Mouse (Mus musculus) megakaryocyte-erythroid progenitor cell, adult 5 weeks (primary cell): ENCODE results near the gene C2. TPM values are rescaled to one million over a fixed set of nuclear protein-coding genes. Genes with fewer than 3 reads are reported as not detected.

Experiments used
- polyA plus RNA-seq: library from polyadenylated mRNA; stranded (reverse); fragments of >175 nt; gene quantifications from 2 replicates; pipeline ENCODE4 v1.2.3, GENCODE M21; 2012

The C2 gene
- polyA plus RNA-seq, result 2.0 and 2.3 TPM in 2 replicates

DNA sequence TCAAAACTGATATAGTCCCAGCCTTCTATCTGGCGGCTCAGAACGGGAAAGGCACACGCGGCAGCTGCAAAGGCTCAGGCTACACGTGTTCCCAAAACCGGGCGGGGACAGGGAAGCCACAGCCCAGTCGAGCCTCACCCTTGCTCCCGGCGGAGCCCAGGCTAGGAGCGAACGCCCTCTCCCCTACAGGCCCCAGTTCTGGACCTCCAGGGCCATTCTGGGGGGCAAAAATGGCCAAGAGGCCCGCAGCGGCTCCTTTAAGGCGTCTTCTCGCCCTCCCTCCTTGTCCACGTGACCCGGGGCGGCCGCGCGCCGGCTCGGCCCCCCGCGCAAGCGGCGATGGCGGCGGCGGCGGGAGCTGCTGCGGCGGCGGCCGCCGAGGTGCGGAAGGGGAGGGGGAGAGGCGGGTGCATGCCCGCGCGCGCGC lies at the start of gene C2, which contains the start of gene Ehmt2:
Gene C2 (minus strand): TSS at position 106 of the 427 bp plus-strand sequence.
Gene Ehmt2 (plus strand): TSS at position 310 of the 427 bp plus-strand sequence.

DNA sequence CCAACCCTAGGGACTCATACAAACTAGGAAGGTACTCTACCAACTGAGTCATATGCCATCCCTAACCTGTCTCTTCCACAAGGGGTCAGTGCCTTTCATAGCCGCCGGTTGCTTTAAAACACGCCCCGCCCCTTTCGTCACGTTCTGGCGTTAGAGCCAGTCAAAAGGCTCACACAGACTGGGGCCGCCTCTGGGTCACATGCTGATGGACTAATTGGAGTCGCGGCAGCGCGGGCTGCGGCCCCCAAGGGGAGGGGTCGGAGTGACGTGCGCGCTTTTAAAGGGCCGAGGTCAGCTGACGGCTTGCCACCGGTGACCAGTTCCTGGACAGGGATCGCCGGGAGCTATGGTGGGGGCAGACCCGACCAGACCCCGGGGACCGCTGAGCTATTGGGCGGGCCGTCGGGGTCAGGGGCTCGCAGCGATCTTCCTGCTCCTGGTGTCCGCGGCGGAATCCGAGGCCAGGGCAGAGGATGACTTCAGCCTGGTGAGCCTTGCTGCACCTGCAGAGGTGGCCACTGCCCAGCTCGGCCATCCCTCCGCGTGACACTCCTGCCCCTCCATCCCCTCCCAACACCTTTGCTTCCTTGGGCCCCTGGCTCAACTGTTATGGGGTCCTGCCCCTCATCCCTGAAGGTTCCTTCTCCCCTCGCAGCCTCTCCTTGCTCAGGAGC lies 33.1 kb upstream of the C2 start, which contains the start of gene Neu1:
Gene Neu1 (plus strand): TSS at position 193 of the 674 bp plus-strand sequence.

DNA sequence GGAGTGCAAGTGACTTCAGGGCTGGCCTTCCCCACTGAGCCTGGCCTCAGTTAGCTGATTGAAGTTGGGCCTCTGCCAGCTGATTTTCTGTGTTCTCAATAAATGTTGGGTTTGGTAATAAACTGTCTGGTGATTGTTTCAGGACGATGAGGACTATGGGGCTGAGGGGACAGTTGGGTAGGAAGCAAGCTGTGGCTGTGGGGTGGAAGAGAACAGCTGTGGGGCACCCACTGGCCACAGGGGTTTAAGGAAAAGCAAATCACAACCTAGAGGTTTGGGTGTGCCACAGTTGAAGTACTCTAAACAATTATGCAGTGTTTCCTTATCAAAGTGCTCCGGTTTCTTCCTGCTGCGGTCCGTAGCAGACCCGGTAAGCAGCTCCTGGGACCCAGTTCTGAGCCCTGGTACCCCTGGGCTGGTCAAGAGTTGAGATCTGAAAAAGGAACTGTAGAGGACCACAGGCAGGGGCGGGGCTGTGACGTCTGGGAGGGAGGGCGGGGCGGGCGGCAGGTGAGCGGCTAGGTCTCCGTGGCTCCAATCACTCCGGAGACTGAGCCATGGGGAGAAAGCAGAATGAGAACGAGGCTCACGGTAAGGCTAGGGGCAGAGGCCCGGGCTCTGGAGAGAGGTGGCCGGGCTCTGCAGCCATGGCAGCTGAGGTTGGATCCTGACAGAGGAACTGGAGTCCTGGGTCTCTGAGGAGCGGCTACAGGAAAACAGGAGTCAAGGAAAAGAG lies 16.0 kb upstream of the C2 start, which contains the start of gene Slc44a4:
Gene Slc44a4 (plus strand): TSS at position 537 of the 736 bp plus-strand sequence.

DNA sequence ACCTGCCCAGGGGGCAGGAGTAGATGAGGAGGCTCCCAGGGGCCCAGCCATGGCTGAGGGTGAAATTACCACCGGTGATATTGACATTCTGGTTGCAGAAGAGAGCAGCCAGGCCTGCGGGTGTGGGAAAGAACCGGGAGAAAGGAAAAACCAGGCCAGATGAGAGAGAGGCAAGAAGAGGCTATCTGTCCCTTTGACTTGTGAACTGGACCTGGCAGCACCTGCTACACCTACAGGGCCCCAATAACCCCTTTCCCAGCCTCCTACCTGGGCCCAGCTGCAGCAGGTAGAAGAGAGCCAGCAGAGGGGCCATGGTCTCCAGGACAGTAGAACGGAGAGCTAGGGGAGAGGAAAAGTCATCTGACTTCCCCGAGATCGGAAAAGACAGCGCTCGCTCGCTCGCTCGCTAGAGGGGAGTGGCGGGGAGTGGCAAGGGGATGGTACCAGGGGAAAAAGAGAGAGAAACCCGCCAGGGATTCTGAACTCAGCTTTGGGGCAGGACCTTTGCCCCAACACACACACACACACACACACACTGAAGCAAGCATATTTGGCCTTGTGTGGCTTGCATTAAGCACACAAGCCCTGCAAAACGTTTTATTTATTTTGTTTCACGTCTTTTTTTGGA lies 16.3 kb downstream of the C2 start, which contains the start of gene Gm20547:
Gene Gm20547 (minus strand): TSS at position 360 of the 628 bp plus-strand sequence.

DNA sequence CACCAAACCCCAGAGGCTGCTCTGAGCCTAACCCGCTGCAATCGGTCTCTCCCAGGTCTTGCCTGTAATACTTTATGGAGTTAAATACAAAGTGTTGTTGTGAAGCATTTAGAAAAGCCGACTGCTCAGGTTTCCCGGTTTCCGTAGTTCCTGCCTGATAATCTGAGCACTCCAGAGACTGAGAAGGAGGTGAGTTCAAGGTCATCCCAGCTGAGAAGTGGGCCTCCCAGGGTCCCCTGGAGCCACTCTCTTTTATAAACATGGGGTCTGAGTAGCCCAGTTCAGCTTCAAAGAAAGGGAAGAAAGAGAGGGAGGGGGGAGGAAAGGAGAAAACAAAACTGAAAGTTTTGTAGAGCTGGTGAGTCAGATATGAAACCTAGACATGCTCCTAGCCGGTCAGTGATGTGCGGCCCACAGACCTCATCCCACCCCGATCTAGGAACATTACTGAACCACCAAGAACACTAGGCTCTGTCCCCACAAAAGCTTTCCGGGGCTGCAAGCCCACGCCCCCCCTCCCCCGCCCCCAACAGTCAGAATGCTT lies 18.7 kb downstream of the C2 start, which contains the start of gene Zbtb12:
Gene Zbtb12 (plus strand): TSS at position 148 of the 544 bp plus-strand sequence.

DNA sequence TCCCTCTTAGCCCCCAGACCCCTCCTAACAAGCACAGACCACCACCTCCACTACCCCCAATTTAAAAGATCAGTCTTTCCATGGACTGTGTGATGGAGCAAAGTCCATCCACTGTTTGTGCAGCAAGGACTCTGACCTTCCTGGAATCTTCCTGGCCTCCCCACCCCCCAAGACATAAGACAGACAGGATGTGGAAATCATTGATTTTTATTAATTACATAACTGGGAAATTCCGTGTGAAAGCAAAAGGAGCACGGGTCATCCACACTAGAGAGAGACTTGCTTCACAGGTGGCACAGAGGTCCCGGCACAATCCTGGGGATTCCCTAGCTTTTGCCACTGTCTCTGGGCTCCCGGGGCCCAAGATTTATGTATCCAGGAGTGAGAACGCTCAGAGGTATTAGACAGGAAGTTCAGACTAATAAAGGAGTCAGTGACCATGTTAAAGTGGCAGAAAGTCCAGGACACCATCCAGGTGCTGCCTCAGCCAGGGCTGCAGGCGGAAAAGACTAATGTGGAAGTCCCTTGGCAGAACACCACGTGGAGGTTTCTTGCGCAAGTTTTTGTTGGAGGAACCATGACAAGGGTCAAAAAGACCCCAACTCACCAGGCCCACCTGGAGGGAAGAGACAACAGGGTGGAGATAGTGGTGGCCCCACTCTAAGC lies 35.5 kb downstream of the C2 start, which contains the start of gene Cfb:
Gene Cfb (minus strand): TSS at position 103 of the 666 bp plus-strand sequence.

DNA sequence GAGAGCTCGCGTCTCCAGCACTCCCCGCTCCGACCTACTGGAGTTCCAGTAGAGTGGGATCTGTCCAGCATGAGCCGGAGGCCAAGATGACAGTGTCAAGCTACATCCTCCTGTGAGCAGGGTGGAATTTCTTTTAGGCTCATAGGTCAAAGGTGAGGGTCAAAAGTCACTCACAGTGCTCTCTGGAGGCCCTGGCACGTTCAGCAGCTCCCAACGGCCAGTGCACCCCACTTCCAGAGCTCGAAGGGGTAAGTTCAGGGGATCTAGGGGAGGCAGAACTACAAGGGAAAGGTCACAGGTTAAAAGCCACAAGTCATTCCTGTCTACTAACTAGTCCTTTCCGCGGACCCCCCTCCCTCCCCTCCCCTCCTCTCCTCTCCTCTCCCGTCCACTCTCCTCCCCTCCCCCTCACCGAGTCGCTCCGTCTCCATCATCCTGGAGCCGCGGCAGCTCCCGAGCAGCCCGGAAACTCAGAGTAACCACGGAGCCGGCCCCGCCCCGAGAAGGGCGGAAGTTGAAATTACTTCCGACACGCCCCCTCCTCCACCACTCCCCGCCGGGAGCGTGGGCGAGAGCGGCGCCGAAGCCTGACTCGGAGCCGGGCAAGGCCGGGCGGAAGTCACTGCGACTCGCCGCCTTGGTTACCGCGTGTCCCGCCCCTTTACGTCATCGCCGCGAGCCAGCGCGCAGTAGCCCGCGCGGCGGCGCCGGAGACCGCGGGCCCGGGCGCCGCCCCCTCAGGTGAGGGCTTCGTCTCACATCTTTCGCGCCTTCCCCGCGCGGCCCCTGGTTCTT lies 48.1 kb downstream of the C2 start, which contains the start of the genes Skiv2l and Nelfe:
Gene Skiv2l (minus strand): TSS at position 489 of the 795 bp plus-strand sequence.
Gene Nelfe (plus strand): TSS at position 670 of the 795 bp plus-strand sequence.

DNA sequence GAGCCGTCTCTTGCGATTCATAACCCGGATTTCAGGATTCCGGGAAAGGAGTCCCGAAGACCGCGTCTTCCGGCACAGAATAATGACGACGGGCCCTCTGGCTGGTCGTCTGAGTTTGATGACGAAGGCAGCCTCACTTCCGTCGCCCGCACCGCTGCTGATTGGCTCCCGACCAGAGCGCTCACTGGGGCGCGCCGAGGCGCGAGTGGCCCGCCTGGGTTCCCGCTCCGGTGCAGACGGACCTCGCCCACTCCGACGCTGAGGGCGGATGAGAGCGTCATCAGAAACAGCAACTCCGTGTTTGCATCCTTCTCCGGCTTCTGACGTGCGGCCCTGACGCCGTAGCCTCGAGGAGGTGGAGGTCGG lies 61.2 kb downstream of the C2 start, which contains the start of the genes Stk19 and Dxo:
Gene Stk19 (minus strand): TSS at position 90 of the 366 bp plus-strand sequence.
Gene Dxo (plus strand): TSS at position 164 of the 366 bp plus-strand sequence.

Other genes with a start within 250 kb of the C2 start
- gene Tnxb, start 227.7 kb downstream of the C2 start, polyA plus RNA-seq, result 0.02 TPM in 2 replicates
- gene C4b, start 154.4 kb downstream of the C2 start, polyA plus RNA-seq, result 0.17 and 0.61 TPM in 2 replicates
- not detected in 2 replicates for gene Cyp21a1, start 93.7 kb downstream of the C2 start, polyA plus RNA-seq
- gene Stk19, start 61.3 kb downstream of the C2 start, polyA plus RNA-seq, result 65.1 and 75.3 TPM in 2 replicates
- 106 TPM in 2 replicates for gene Dxo, start 61.2 kb downstream of the C2 start, polyA plus RNA-seq
- 63.8 and 69.0 TPM in 2 replicates for gene Skiv2l, start 48.1 kb downstream of the C2 start, polyA plus RNA-seq
- 308 and 315 TPM in 2 replicates for gene Nelfe, start 47.9 kb downstream of the C2 start, polyA plus RNA-seq
- 0.13 TPM in 1 of 2 replicates, not detected in the other for gene Cfb, start 35.7 kb downstream of the C2 start, polyA plus RNA-seq
- gene Zbtb12, start 18.8 kb downstream of the C2 start, polyA plus RNA-seq, result 51.5 and 66.6 TPM in 2 replicates
- not detected in 2 replicates for gene Gm20547, start 16.2 kb downstream of the C2 start, polyA plus RNA-seq
- 441 and 469 TPM in 2 replicates for gene Ehmt2, start 204 bp upstream of the C2 start, polyA plus RNA-seq
- not detected in 2 replicates for gene Slc44a4, start 16.2 kb upstream of the C2 start, polyA plus RNA-seq
- gene Neu1, start 33.0 kb upstream of the C2 start, polyA plus RNA-seq, result 52.4 and 79.9 TPM in 2 replicates
- gene Hspa1b, start 61.0 kb upstream of the C2 start, polyA plus RNA-seq, result 425 and 1,961 TPM in 2 replicates
- 0.52 TPM in 1 of 2 replicates, not detected in the other for gene Gm20481, start 71.6 kb upstream of the C2 start, polyA plus RNA-seq
- gene Hspa1a, start 73.9 kb upstream of the C2 start, polyA plus RNA-seq, result 239 and 1,296 TPM in 2 replicates
- gene Hspa1l, start 74.4 kb upstream of the C2 start, polyA plus RNA-seq, result 0.06 TPM in 1 of 2 replicates, not detected in the other
- gene Lsm2, start 83.6 kb upstream of the C2 start, polyA plus RNA-seq, result 154 and 167 TPM in 2 replicates
- gene Vars, start 102.7 kb upstream of the C2 start, polyA plus RNA-seq, result 841 and 875 TPM in 2 replicates
- gene Vwa7, start 118.3 kb upstream of the C2 start, polyA plus RNA-seq, result 0.24 and 0.38 TPM in 2 replicates
- 6.0 and 11.9 TPM in 2 replicates for gene Sapcd1, start 129.8 kb upstream of the C2 start, polyA plus RNA-seq
- gene Msh5, start 148.5 kb upstream of the C2 start, polyA plus RNA-seq, result 3.4 and 5.4 TPM in 2 replicates
- 109 and 129 TPM in 2 replicates for gene Clic1, start 151.7 kb upstream of the C2 start, polyA plus RNA-seq
- 33.8 and 58.4 TPM in 2 replicates for gene Ddah2, start 160.8 kb upstream of the C2 start, polyA plus RNA-seq
- 0.09 TPM in 1 of 2 replicates, not detected in the other for gene Ly6g6c, start 167.1 kb upstream of the C2 start, polyA plus RNA-seq
- 0.04 TPM in 1 of 2 replicates, not detected in the other for gene Mpig6b, start 167.9 kb upstream of the C2 start, polyA plus RNA-seq
- gene Ly6g6e, start 178.6 kb upstream of the C2 start, polyA plus RNA-seq, result not detected in 2 replicates
- gene Ly6g6d, start 179.8 kb upstream of the C2 start, polyA plus RNA-seq, result 0.26 TPM in 1 of 2 replicates, not detected in the other
- 0.06 and 0.28 TPM in 2 replicates for gene Ly6g6f, start 187.3 kb upstream of the C2 start, polyA plus RNA-seq
- 118 and 123 TPM in 2 replicates for gene Abhd16a, start 191.0 kb upstream of the C2 start, polyA plus RNA-seq
- not detected in 2 replicates for gene Ly6g5c, start 210.0 kb upstream of the C2 start, polyA plus RNA-seq
- 0.45 and 0.69 TPM in 2 replicates for gene Ly6g5b, start 217.2 kb upstream of the C2 start, polyA plus RNA-seq
- gene Gpank1, start 223.2 kb upstream of the C2 start, polyA plus RNA-seq, result 73.8 and 84.9 TPM in 2 replicates
- gene Csnk2b, start 223.8 kb upstream of the C2 start, polyA plus RNA-seq, result 77.7 and 78.6 TPM in 2 replicates
- 4.1 and 4.4 TPM in 2 replicates for gene D17H6S53E, start 228.1 kb upstream of the C2 start, polyA plus RNA-seq
- 0.37 and 0.84 TPM in 2 replicates for gene Apom, start 233.8 kb upstream of the C2 start, polyA plus RNA-seq
- 683 and 812 TPM in 2 replicates for gene Bag6, start 236.9 kb upstream of the C2 start, polyA plus RNA-seq